Mouse (Mus musculus) liver, embryonic 15.5 days (tissue): ENCODE measurements at regions not wholly inside any gene's neighbourhood (a gene's known extent, or its start where the extent isn't known, plus 50 kb on each side); places are given as distances from the start of the nearest gene placed in this dataset.

Experiments used
- ATAC-seq: fragments of 200-750 bp; cut with Nextera tagmentation; 2 replicates; pipeline ENCODE4 v1.8.0; 2017; ENCODE audit warnings: moderate number of reproducible peaks, mild to moderate bottlenecking, moderate library complexity; ENCODE audit not compliant: insufficient read depth
- H3K27ac ChIP-seq: fragments of 300-500 bp; sonication (generic); replicated peaks from 2 replicates; pipeline ENCODE4 v1.5.1; 2015; ENCODE audit warnings: mild to moderate bottlenecking, inconsistent platforms
- H3K27me3 ChIP-seq: fragments of 300-500 bp; sonication (generic); 2 replicates; pipeline ENCODE4 v1.6.1; 2015; ENCODE audit warnings: mild to moderate bottlenecking, inconsistent platforms
- H3K36me3 ChIP-seq: fragments of 300-500 bp; sonication (generic); replicated peaks from 2 replicates; pipeline ENCODE4 v1.6.1; 2015; ENCODE audit warnings: moderate library complexity, mild to moderate bottlenecking, inconsistent platforms
- H3K4me1 ChIP-seq: fragments of 300-500 bp; sonication (generic); replicated peaks from 2 replicates; pipeline ENCODE4 v1.6.1; 2015; ENCODE audit warnings: inconsistent platforms
- H3K4me2 ChIP-seq: fragments of 300-500 bp; sonication (generic); 2 replicates; pipeline ENCODE4 v1.6.1; 2015; ENCODE audit warnings: moderate library complexity, mild to moderate bottlenecking, inconsistent platforms
- H3K4me3 ChIP-seq: fragments of 300-500 bp; sonication (generic); replicated peaks from 2 replicates; pipeline ENCODE4 v1.5.1; 2015; ENCODE audit warnings: mild to moderate bottlenecking, inconsistent platforms
- H3K9ac ChIP-seq: fragments of 300-500 bp; sonication (generic); 2 replicates; pipeline ENCODE4 v1.6.1; 2015; ENCODE audit warnings: moderate library complexity, mild to moderate bottlenecking, inconsistent platforms
- H3K9me3 ChIP-seq: fragments of 300-500 bp; sonication (generic); replicated peaks from 2 replicates; pipeline ENCODE4 v1.6.1; 2016; ENCODE audit warnings: inconsistent platforms
- WGBS: fragments of 180-500 bp; shearing (Covaris S2); methylation state at CpG from one replicate; pipeline ENCODE4 v1.1.7; 2015; ENCODE audit warnings: mixed read lengths; ENCODE audit not compliant: insufficient replicate concordance; 5-methylcytosine and 5-hydroxymethylcytosine counted together

DNA sequence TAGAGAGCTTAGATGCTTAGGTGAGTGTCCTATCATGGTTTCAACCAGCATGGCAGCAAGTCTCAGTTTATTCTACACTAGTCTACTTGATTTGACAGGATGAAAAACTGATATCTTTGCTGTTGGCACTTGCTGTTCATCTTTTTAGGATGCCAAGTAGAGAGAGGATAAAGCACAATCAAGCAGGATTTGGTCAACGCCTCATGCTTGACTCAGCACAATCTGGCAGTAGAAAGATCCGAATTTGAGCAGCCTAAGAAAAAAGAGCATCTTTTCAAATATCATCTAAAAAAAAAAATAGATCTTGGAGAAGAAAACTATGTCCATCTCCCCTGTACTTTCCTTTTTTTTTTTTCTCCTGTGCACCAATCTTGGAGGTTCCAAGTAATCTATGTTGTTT, 83.0 kb downstream of the Etaa1 start:
- no peaks in the 10 kb centered on the region for H3K4me1 ChIP-seq
- H3K9me3 ChIP-seq: no peaks in the 10 kb centered on the region
- H3K4me3 ChIP-seq: no peak overlapping the region
- H3K4me2 ChIP-seq: no peak overlapping the region
- H3K9ac ChIP-seq: no peak overlapping the region
- WGBS: 47% methylated on average over 2 of the region's 2 CpGs
- no peak overlapping the region for H3K27ac ChIP-seq
- no peaks in the 10 kb centered on the region for H3K27me3 ChIP-seq
- H3K36me3 ChIP-seq: no peaks in the 10 kb centered on the region
- no peak for ATAC-seq

DNA sequence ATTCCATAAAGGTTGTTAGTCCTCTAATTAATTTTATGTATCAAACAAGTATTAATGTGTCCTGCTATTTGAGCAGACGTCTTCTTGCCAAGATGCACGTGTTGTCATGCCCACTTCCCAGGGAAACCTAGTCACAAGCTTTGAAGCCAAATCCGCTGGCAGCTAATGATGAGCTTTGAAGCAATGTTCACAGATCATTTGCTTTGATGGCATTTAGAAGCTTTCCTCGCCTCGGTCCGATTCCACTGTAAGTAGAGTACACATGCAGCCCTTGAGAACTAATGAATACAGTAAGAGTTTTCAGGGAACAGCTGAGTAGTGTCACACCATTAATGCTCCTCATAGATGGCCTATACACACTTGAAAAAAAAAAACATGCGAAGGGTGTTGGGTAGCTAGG, 81.8 kb downstream of the Etaa1 start:
- no peaks in the 10 kb centered on the region for H3K4me1 ChIP-seq
- H3K36me3 ChIP-seq: no peaks in the 10 kb centered on the region
- no peak for ATAC-seq
- no peaks in the 10 kb centered on the region for H3K9me3 ChIP-seq
- H3K4me3 ChIP-seq: no peak overlapping the region
- H3K4me2 ChIP-seq: no peak overlapping the region
- no peak overlapping the region for H3K27ac ChIP-seq
- 53% methylated on average over 7 of the region's 7 CpGs for WGBS
- H3K9ac ChIP-seq: no peak overlapping the region
- H3K27me3 ChIP-seq: no peaks in the 10 kb centered on the region

DNA sequence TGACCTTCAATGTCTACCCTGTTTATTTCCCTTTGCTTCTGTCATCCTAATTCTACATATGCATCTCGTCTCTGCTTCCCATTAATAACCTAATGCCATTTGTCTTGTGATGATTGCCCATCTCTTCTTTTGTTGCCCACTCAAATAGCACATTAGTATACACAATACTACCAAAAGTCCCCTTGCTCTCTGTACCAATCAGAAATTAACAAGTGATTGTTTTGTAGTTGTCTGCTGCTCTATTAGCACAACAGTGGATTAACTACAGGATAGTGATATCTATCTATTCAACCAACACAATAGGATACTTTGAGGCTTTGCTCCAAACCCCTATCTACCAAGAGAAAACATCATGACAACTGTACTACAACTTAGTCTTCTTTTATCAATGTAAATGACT, 70.4 kb downstream of the Etaa1 start:
- Histone ChIP-seq H3K4me3 (no peak overlapping the region), H3K27me3 (no peaks in the 10 kb centered on the region), H3K9ac (no peak overlapping the region), H3K4me1 (no peaks in the 10 kb centered on the region), H3K4me2 (no peak overlapping the region), H3K9me3 (no peaks in the 10 kb centered on the region), H3K27ac (no peak overlapping the region), H3K36me3 (no peaks in the 10 kb centered on the region)
- 28% methylated on average over 1 of the region's 1 CpGs for WGBS
- no peak for ATAC-seq
